Mouse (Mus musculus): ENCODE results near the gene Gm49321. TPM values are rescaled to one million over a fixed set of nuclear protein-coding genes. Genes with fewer than 3 reads are reported as not detected.

Gm49321 gene
- polyA plus RNA-seq, 1 experiment from 2014 or later, result 18.3 TPM

GRCm38 (mm10) chr12:73988393-73989008, 51.0 kb downstream of the Gm49321 start:
- Histone ChIP-seq H3K4me2 (replicated peaks) (no peak overlapping the region), H3K4me1 (no peaks in the 10 kb centered on the region), H3K9ac (replicated peaks) (no peak overlapping the region), H3K36me3 (peaks cover 23% of the 10 kb centered on the region), H3K9me3 (no peaks in the 10 kb centered on the region), H3K27ac (replicated peaks) (no peak overlapping the region), H3K27me3 (no peaks in the 10 kb centered on the region), H3K4me3 (no peak overlapping the region)
- ATAC-seq (ENCODE audit: low FRiP score, low read depth), result no peak
- 94% methylated on average over 4 of the region's 4 CpGs for WGBS

GRCm38 (mm10) chr12:73989594-73989993, 52.1 kb downstream of the Gm49321 start:
- Histone ChIP-seq H3K27me3 (no peaks in the 10 kb centered on the region), H3K4me1 (no peaks in the 10 kb centered on the region), H3K36me3 (peaks cover 14% of the 10 kb centered on the region), H3K4me3 (no peak overlapping the region), H3K9ac (replicated peaks) (no peak overlapping the region), H3K9me3 (no peaks in the 10 kb centered on the region), H3K27ac (replicated peaks) (no peak overlapping the region), H3K4me2 (replicated peaks) (no peak overlapping the region)
- ATAC-seq (ENCODE audit: low FRiP score, low read depth), result no peak

- Histone ChIP-seq H3K27ac (replicated peaks) (no peak overlapping the region), H3K4me3 (peak overlapping the region; percentile 64), H3K36me3 (no peaks in the 10 kb centered on the region), H3K9me3 (no peaks in the 10 kb centered on the region), H3K4me1 (peaks cover 5% of the 10 kb centered on the region; the same call in 1 of the 2 replicates), H3K27me3 (peaks cover 31% of the 10 kb centered on the region), H3K4me2 (replicated peaks) (peak overlapping the region; percentile 83), H3K9ac (replicated peaks) (peak overlapping the region; percentile 73; the same call in 1 of the 2 replicates)
- ATAC-seq (ENCODE audit: low FRiP score, low read depth), result 0 out of 2 replicates have a peak, but pooled peaks have one; percentile 9
- WGBS, result 58% methylated on average over 12 of the region's 12 CpGs
Observed at GRCm38 (mm10) chr12:73996906-73997296, 59.4 kb downstream of the Gm49321 start.

- peak within 1 kb of the TSS; percentile 83 for H3K4me2 ChIP-seq (replicated peaks)
- H3K9me3 ChIP-seq, result no peaks in the 10 kb centered on the region
- 1% methylated on average over 62 of the region's 67 CpGs for WGBS
- H3K27ac ChIP-seq (replicated peaks), result no peak within 1 kb of the TSS
- peaks cover 31% of the 10 kb centered on the region for H3K27me3 ChIP-seq
- H3K9ac ChIP-seq (replicated peaks), result peak within 1 kb of the TSS; percentile 73
- peak; percentile 79 for ATAC-seq (ENCODE audit: low FRiP score, low read depth)
- no peaks in the 10 kb centered on the region for H3K36me3 ChIP-seq
- peaks cover 5% of the 10 kb centered on the region; the same call in 1 of the 2 replicates for H3K4me1 ChIP-seq
- peak within 1 kb of the TSS; percentile 64 for H3K4me3 ChIP-seq
Observed at GRCm38 (mm10) chr12:73997297-73998127, 60.1 kb downstream of the Gm49321 start, which contains the start of gene Syt16. TSS of gene Syt16 (plus strand) at chr12:73997661.

- Histone ChIP-seq H3K27ac (replicated peaks) (no peak overlapping the region), H3K9me3 (no peaks in the 10 kb centered on the region), H3K4me3 (peak overlapping the region; percentile 64), H3K27me3 (peaks cover 31% of the 10 kb centered on the region), H3K36me3 (no peaks in the 10 kb centered on the region), H3K9ac (replicated peaks) (peak overlapping the region; percentile 73), H3K4me2 (replicated peaks) (peak overlapping the region; percentile 83), H3K4me1 (peaks cover 5% of the 10 kb centered on the region; the same call in 1 of the 2 replicates)
- 20% methylated on average over 5 of the region's 5 CpGs for WGBS
- ATAC-seq (ENCODE audit: low FRiP score, low read depth), result no peak
Observed at GRCm38 (mm10) chr12:73998128-73998456, 60.6 kb downstream of the Gm49321 start.

- no peak overlapping the region for H3K4me2 ChIP-seq (replicated peaks)
- H3K27me3 ChIP-seq, result peaks cover 13% of the 10 kb centered on the region; the same call in 1 of the 2 replicates
- H3K4me1 ChIP-seq, result peaks cover 5% of the 10 kb centered on the region; the same call in 1 of the 2 replicates
- H3K9ac ChIP-seq (replicated peaks), result no peak overlapping the region
- 86% methylated on average over 9 of the region's 9 CpGs for WGBS
- no peak overlapping the region for H3K27ac ChIP-seq (replicated peaks)
- ATAC-seq (ENCODE audit: low FRiP score, low read depth), result no peak
- no peaks in the 10 kb centered on the region for H3K9me3 ChIP-seq
- no peak overlapping the region for H3K4me3 ChIP-seq
- H3K36me3 ChIP-seq, result no peaks in the 10 kb centered on the region
Observed at GRCm38 (mm10) chr12:74002449-74002848, 65.0 kb downstream of the Gm49321 start.

GRCm38 (mm10) chr12:74009448-74009911, 72.0 kb downstream of the Gm49321 start:
- ATAC-seq (ENCODE audit: low FRiP score, low read depth), result peak; percentile 47; the same call in 1 of the 2 replicates
- WGBS, result 28% methylated on average over 8 of the region's 8 CpGs
- no peaks in the 10 kb centered on the region for H3K36me3 ChIP-seq

GRCm38 (mm10) chr12:74013739-74014138, 76.3 kb downstream of the Gm49321 start:
- H3K9me3 ChIP-seq, result no peaks in the 10 kb centered on the region
- H3K27ac ChIP-seq (replicated peaks), result no peak overlapping the region
- 1% methylated on average over 6 of the region's 6 CpGs for WGBS
- no peak overlapping the region for H3K4me3 ChIP-seq
- H3K4me1 ChIP-seq, result no peaks in the 10 kb centered on the region
- peak; percentile 76 for ATAC-seq (ENCODE audit: low FRiP score, low read depth)
- H3K36me3 ChIP-seq, result no peaks in the 10 kb centered on the region
- H3K4me2 ChIP-seq (replicated peaks), result no peak overlapping the region
- peaks cover 3% of the 10 kb centered on the region; the same call in 1 of the 2 replicates for H3K27me3 ChIP-seq
- no peak overlapping the region for H3K9ac ChIP-seq (replicated peaks)

More at GRCm38 (mm10) chr12:74009448-74009911, 72.0 kb downstream of the Gm49321 start:
- Histone ChIP-seq H3K4me3 (no peak overlapping the region), H3K4me2 (replicated peaks) (no peak overlapping the region), H3K27me3 (no peaks in the 10 kb centered on the region; the same call in 1 of the 2 replicates), H3K4me1 (no peaks in the 10 kb centered on the region), H3K27ac (replicated peaks) (no peak overlapping the region), H3K9ac (replicated peaks) (no peak overlapping the region), H3K9me3 (no peaks in the 10 kb centered on the region)

GRCm38 (mm10) chr12:74014739-74015270, 77.4 kb downstream of the Gm49321 start:
- Histone ChIP-seq H3K9ac (replicated peaks) (no peak overlapping the region), H3K4me2 (replicated peaks) (no peak overlapping the region), H3K4me3 (no peak overlapping the region), H3K4me1 (no peaks in the 10 kb centered on the region), H3K27ac (replicated peaks) (no peak overlapping the region), H3K36me3 (no peaks in the 10 kb centered on the region), H3K9me3 (no peaks in the 10 kb centered on the region), H3K27me3 (peaks cover 3% of the 10 kb centered on the region; the same call in 1 of the 2 replicates)
- no peak for ATAC-seq (ENCODE audit: low FRiP score, low read depth)
- 56% methylated on average over 7 of the region's 7 CpGs for WGBS

- H3K36me3 ChIP-seq, result no peaks in the 10 kb centered on the region
- H3K9me3 ChIP-seq, result no peaks in the 10 kb centered on the region
- peaks cover 3% of the 10 kb centered on the region; the same call in 1 of the 2 replicates for H3K27me3 ChIP-seq
- no peak overlapping the region for H3K4me2 ChIP-seq (replicated peaks)
- ATAC-seq (ENCODE audit: low FRiP score, low read depth), result no peak
- no peak overlapping the region for H3K9ac ChIP-seq (replicated peaks)
- H3K4me1 ChIP-seq, result no peaks in the 10 kb centered on the region
- H3K4me3 ChIP-seq, result no peak overlapping the region
- WGBS, result 80% methylated on average over 4 of the region's 5 CpGs
- H3K27ac ChIP-seq (replicated peaks), result no peak overlapping the region
Observed at GRCm38 (mm10) chr12:74015491-74015890, 78.0 kb downstream of the Gm49321 start.

Measured in midbrain, embryonic 12.5 days (tissue).